Comparison of ENCODE assay signal across 17 mouse cellular contexts in genomic region chr13:59188431-59188830, GRCm38 (mm10).
"Had no signal": no experiment of that assay in that cellular context is flagged by ENCODE, and none has a peak within 500 bp of the region (broad histone marks: within the 10 kb centered on the region; RNA-seq: fewer than 3 reads in every experiment).

No protein-coding gene starts in this region.

- DNase-seq: gastrocnemius, adult 2 months; gastrocnemius, postnatal 10 days; gastrocnemius, postnatal 25 days; heart, adult 18-20 months; heart, postnatal 10 days; heart, postnatal 4 days; kidney, adult 18-20 months; kidney, adult 8-10 months; kidney, postnatal 10 days; kidney, postnatal 25 days; liver; liver, embryonic 13.5 days; liver, postnatal 0 days had no signal

- ATAC-seq: hindbrain, embryonic 16.5 days; inflammation-experienced regulatory T-cells, adult 6 months; intestine, embryonic 15.5 days; intestine, postnatal 0 days; liver, postnatal 0 days had no signal
